Mouse (Mus musculus): ENCODE results near the gene Adora2b. TPM values are rescaled to one million over a fixed set of nuclear protein-coding genes. Genes with fewer than 3 reads are reported as not detected.

Adora2b gene
- polyA plus RNA-seq (2015; fragmentation: Nextera tagmentation; extraction: Ambion mirVana): 1.5 and 1.6 TPM in 2 replicates

GRCm38 (mm10) chr11:62248401-62249244, at the start of gene Adora2b:
TSS of gene Adora2b (plus strand) at chr11:62248984.
- Histone ChIP-seq H3K4me2 (ENCODE audit: low read depth, low read length) (peak within 1 kb of the TSS; percentile 88), H3K9ac (ENCODE audit: low read length) (peak within 1 kb of the TSS; percentile 51), H3K27ac (ENCODE audit: low read length) (no peak within 1 kb of the TSS), H3K9me3 (replicated peaks; ENCODE audit: control insufficient read depth, low read length) (0 out of 2 replicates have a peak, but pooled peaks cover 4% of the 10 kb centered on the region), H3K4me1 (ENCODE audit: control insufficient read depth, insufficient read depth, low read length) (peaks cover 4% of the 10 kb centered on the region; the same call in 1 of the 2 replicates), H3K4me3 (ENCODE audit: low read length) (peak within 1 kb of the TSS; percentile 67), H3K36me3 (ENCODE audit: control insufficient read depth, insufficient read depth) (no peaks in the 10 kb centered on the region), H3K27me3 (ENCODE audit: control insufficient read depth, insufficient read depth, low read length) (peaks cover 20% of the 10 kb centered on the region)
- under 1% methylated on average over 69 of the region's 69 CpGs for WGBS
- peak; percentile 83 for ATAC-seq (replicated peaks; ENCODE audit: extremely low read depth, insufficient read depth, low FRiP score)

GRCm38 (mm10) chr11:62200901-62201512, 47.8 kb upstream of the Adora2b start:
- H3K9ac ChIP-seq (ENCODE audit: low read length): no peak overlapping the region
- no peak overlapping the region for H3K27ac ChIP-seq (ENCODE audit: low read length)
- H3K36me3 ChIP-seq (ENCODE audit: control insufficient read depth, insufficient read depth): no peaks in the 10 kb centered on the region
- no peaks in the 10 kb centered on the region for H3K4me1 ChIP-seq (ENCODE audit: control insufficient read depth, insufficient read depth, low read length)
- WGBS: 64% methylated on average over 5 of the region's 5 CpGs
- H3K9me3 ChIP-seq (replicated peaks; ENCODE audit: control insufficient read depth, low read length): no peaks in the 10 kb centered on the region
- no peak for ATAC-seq (replicated peaks; ENCODE audit: extremely low read depth, insufficient read depth, low FRiP score)
- no peak overlapping the region for H3K4me3 ChIP-seq (ENCODE audit: low read length)
- no peaks in the 10 kb centered on the region for H3K27me3 ChIP-seq (ENCODE audit: control insufficient read depth, insufficient read depth, low read length)
- H3K4me2 ChIP-seq (ENCODE audit: low read depth, low read length): no peak overlapping the region

- Histone ChIP-seq H3K27ac (ENCODE audit: low read length) (no peak overlapping the region), H3K4me1 (ENCODE audit: control insufficient read depth, insufficient read depth, low read length) (no peaks in the 10 kb centered on the region), H3K9ac (ENCODE audit: low read length) (no peak overlapping the region), H3K4me2 (ENCODE audit: low read depth, low read length) (no peak overlapping the region), H3K4me3 (ENCODE audit: low read length) (no peak overlapping the region), H3K36me3 (ENCODE audit: control insufficient read depth, insufficient read depth) (no peaks in the 10 kb centered on the region), H3K27me3 (ENCODE audit: control insufficient read depth, insufficient read depth, low read length) (no peaks in the 10 kb centered on the region), H3K9me3 (replicated peaks; ENCODE audit: control insufficient read depth, low read length) (no peaks in the 10 kb centered on the region)
- WGBS: 80% methylated on average over 1 of the region's 1 CpGs
- no peak for ATAC-seq (replicated peaks; ENCODE audit: extremely low read depth, insufficient read depth, low FRiP score)
Measured at GRCm38 (mm10) chr11:62202645-62203044, 46.1 kb upstream of the Adora2b start.

- no peak overlapping the region for H3K27ac ChIP-seq (ENCODE audit: low read length)
- no peak overlapping the region for H3K4me2 ChIP-seq (ENCODE audit: low read depth, low read length)
- no peaks in the 10 kb centered on the region for H3K36me3 ChIP-seq (ENCODE audit: control insufficient read depth, insufficient read depth)
- H3K9ac ChIP-seq (ENCODE audit: low read length): no peak overlapping the region
- no peaks in the 10 kb centered on the region for H3K4me1 ChIP-seq (ENCODE audit: control insufficient read depth, insufficient read depth, low read length)
- no peaks in the 10 kb centered on the region for H3K27me3 ChIP-seq (ENCODE audit: control insufficient read depth, insufficient read depth, low read length)
- no peak for ATAC-seq (replicated peaks; ENCODE audit: extremely low read depth, insufficient read depth, low FRiP score)
- no peaks in the 10 kb centered on the region for H3K9me3 ChIP-seq (replicated peaks; ENCODE audit: control insufficient read depth, low read length)
- no peak overlapping the region for H3K4me3 ChIP-seq (ENCODE audit: low read length)
- 80% methylated on average over 2 of the region's 2 CpGs for whole genome bisulfite sequencing
Measured at GRCm38 (mm10) chr11:62209111-62209510, 39.7 kb upstream of the Adora2b start.

GRCm38 (mm10) chr11:62209891-62210290, 38.9 kb upstream of the Adora2b start:
- no peak for ATAC-seq (replicated peaks; ENCODE audit: extremely low read depth, insufficient read depth, low FRiP score)
- Histone ChIP-seq H3K4me3 (ENCODE audit: low read length) (no peak overlapping the region), H3K4me1 (ENCODE audit: control insufficient read depth, insufficient read depth, low read length) (no peaks in the 10 kb centered on the region), H3K36me3 (ENCODE audit: control insufficient read depth, insufficient read depth) (no peaks in the 10 kb centered on the region), H3K27me3 (ENCODE audit: control insufficient read depth, insufficient read depth, low read length) (no peaks in the 10 kb centered on the region), H3K27ac (ENCODE audit: low read length) (no peak overlapping the region), H3K4me2 (ENCODE audit: low read depth, low read length) (no peak overlapping the region), H3K9me3 (replicated peaks; ENCODE audit: control insufficient read depth, low read length) (no peaks in the 10 kb centered on the region), H3K9ac (ENCODE audit: low read length) (no peak overlapping the region)
- WGBS: 53% methylated on average over 4 of the region's 4 CpGs

- ATAC-seq (replicated peaks; ENCODE audit: extremely low read depth, insufficient read depth, low FRiP score): no peak
- H3K27ac ChIP-seq (ENCODE audit: low read length): no peak overlapping the region
Measured at GRCm38 (mm10) chr11:62213384-62213989, 35.3 kb upstream of the Adora2b start.

GRCm38 (mm10) chr11:62215107-62215506, 33.7 kb upstream of the Adora2b start:
- 56% methylated on average over 2 of the region's 2 CpGs for WGBS
- H3K9me3 ChIP-seq (replicated peaks; ENCODE audit: control insufficient read depth, low read length): no peaks in the 10 kb centered on the region

More at GRCm38 (mm10) chr11:62213384-62213989, 35.3 kb upstream of the Adora2b start:
- no peak overlapping the region for H3K4me2 ChIP-seq (ENCODE audit: low read depth, low read length)
- H3K4me1 ChIP-seq (ENCODE audit: control insufficient read depth, insufficient read depth, low read length): no peaks in the 10 kb centered on the region
- no peak overlapping the region for H3K9ac ChIP-seq (ENCODE audit: low read length)
- no peaks in the 10 kb centered on the region for H3K27me3 ChIP-seq (ENCODE audit: control insufficient read depth, insufficient read depth, low read length)
- H3K36me3 ChIP-seq (ENCODE audit: control insufficient read depth, insufficient read depth): no peaks in the 10 kb centered on the region
- WGBS: 82% methylated on average over 12 of the region's 12 CpGs
- H3K9me3 ChIP-seq (replicated peaks; ENCODE audit: control insufficient read depth, low read length): no peaks in the 10 kb centered on the region
- H3K4me3 ChIP-seq (ENCODE audit: low read length): no peak overlapping the region

GRCm38 (mm10) chr11:62217751-62218150, 31.0 kb upstream of the Adora2b start:
- Histone ChIP-seq H3K27me3 (ENCODE audit: control insufficient read depth, insufficient read depth, low read length) (no peaks in the 10 kb centered on the region), H3K4me2 (ENCODE audit: low read depth, low read length) (no peak overlapping the region), H3K9ac (ENCODE audit: low read length) (no peak overlapping the region), H3K36me3 (ENCODE audit: control insufficient read depth, insufficient read depth) (no peaks in the 10 kb centered on the region), H3K27ac (ENCODE audit: low read length) (no peak overlapping the region), H3K9me3 (replicated peaks; ENCODE audit: control insufficient read depth, low read length) (no peaks in the 10 kb centered on the region), H3K4me1 (ENCODE audit: control insufficient read depth, insufficient read depth, low read length) (peaks cover 10% of the 10 kb centered on the region), H3K4me3 (ENCODE audit: low read length) (no peak overlapping the region)
- 86% methylated on average over 6 of the region's 6 CpGs for WGBS
- no peak for ATAC-seq (replicated peaks; ENCODE audit: extremely low read depth, insufficient read depth, low FRiP score)

More at GRCm38 (mm10) chr11:62215107-62215506, 33.7 kb upstream of the Adora2b start:
- H3K36me3 ChIP-seq (ENCODE audit: control insufficient read depth, insufficient read depth): no peaks in the 10 kb centered on the region
- ATAC-seq (replicated peaks; ENCODE audit: extremely low read depth, insufficient read depth, low FRiP score): no peak
- no peak overlapping the region for H3K4me2 ChIP-seq (ENCODE audit: low read depth, low read length)
- H3K4me3 ChIP-seq (ENCODE audit: low read length): no peak overlapping the region
- no peaks in the 10 kb centered on the region for H3K4me1 ChIP-seq (ENCODE audit: control insufficient read depth, insufficient read depth, low read length)
- H3K27ac ChIP-seq (ENCODE audit: low read length): no peak overlapping the region
- H3K9ac ChIP-seq (ENCODE audit: low read length): no peak overlapping the region
- no peaks in the 10 kb centered on the region for H3K27me3 ChIP-seq (ENCODE audit: control insufficient read depth, insufficient read depth, low read length)
